Mouse (Mus musculus): ENCODE measurements at regions not wholly inside any gene's neighbourhood (a gene's known extent, or its start where the extent isn't known, plus 50 kb on each side); places are given as distances from the start of the nearest gene placed in this dataset.

- DNase-seq, result no peak
Measured at GRCm38 (mm10) chr14:66479181-66479580, 470.2 kb upstream of the Gulo start.

- no peak for DNase-seq
Measured at GRCm38 (mm10) chr14:66478562-66478961, 469.6 kb upstream of the Gulo start.

GRCm38 (mm10) chr14:66475026-66475425, 466.0 kb upstream of the Gulo start:
- DNase-seq, result peak; percentile 75

- DNase-seq, result no peak
Measured at GRCm38 (mm10) chr14:66473251-66473550, 464.2 kb upstream of the Gulo start.

GRCm38 (mm10) chr14:66472537-66473250, 463.7 kb upstream of the Gulo start:
- no peak for DNase-seq

- DNase-seq, result no peak
Measured at GRCm38 (mm10) chr14:66462081-66462480, 453.1 kb upstream of the Gulo start.

- no peak for DNase-seq
Measured at GRCm38 (mm10) chr14:66460795-66461194, 451.8 kb upstream of the Gulo start.

DNA sequence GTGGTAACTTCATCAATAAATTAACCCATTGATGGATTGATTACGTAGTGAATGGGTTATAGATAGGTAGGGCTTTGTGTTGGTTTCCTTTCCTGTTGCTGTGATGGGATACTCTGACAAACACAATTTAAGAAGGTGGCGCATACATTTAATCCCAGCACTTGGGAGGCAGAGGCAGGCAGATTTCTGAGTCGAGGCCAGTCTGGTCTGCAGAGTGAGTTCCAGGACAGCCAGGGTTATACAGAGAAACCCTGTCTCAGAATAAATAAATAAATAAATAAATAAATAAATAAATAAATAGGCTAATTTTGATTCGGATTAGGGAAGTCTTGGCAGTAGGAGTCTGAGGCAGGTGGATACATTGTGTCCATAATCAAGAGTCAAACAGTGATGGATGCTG, 449.7 kb upstream of the Gulo start:
- DNase-seq, result no peak

GRCm38 (mm10) chr14:66457300-66457699, 448.3 kb upstream of the Gulo start:
- DNase-seq, result no peak

DNA sequence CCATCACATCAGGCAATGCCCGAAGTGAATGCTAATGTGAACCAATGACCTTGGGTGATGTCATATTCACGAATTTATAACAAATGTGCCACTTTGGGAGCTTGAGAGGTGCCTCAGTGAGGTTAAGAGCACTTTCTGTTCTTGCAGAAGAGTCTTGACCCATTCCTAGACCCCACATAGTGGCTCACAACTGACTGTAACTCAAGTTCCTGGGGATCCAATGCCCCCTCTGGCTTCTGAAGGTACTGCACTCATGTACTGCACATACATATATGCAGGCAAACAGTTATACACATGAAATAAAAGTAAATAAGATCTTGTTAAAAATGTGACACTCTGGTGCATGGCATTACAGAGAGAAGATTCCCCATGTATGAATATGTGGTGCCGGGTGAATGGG, 443.8 kb upstream of the Gulo start:
- DNase-seq, result no peak

DNA sequence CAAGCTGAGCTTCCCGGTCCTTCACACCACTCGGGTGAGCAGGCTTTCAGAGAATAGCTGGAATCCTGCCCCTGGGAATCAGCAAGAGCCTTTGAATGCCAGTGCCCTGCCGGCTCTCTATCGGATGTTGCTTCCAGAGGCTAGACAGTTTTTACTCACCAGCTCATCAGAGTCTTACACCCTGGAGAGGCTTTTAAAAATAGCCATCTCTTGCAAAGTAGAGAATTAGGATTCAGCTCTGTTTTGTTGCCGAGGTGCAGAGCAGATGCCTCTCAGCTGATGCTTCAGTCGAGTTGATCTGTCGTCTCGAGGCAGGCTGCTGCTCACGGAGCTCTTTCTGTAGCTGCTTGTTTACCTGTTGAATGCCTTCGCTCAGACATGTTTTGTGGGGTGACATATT, 441.3 kb upstream of the Gulo start:
- DNase-seq, result peak; percentile 16

- DNase-seq, result no peak
Measured at GRCm38 (mm10) chr14:66442576-66442975, 433.6 kb upstream of the Gulo start.

DNA sequence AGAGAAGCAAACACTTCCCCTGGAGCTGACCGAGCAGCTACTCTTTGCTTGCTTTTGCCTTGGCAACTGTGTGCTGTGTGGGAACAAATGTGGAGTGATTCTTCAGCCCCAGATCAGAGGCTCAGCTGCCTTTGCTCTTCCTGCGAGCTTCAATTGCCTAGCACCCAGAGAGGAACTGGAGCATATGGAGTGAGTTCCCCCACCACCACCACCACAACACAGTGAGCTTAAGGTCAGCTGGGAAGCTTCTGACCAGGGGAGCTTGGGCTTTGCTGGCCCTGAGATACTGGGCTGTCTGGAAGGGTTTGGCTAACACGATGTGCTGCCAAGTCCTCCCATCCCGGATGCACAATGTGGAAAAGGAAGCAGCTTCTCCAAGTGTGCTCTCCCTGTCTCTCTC, 432.8 kb upstream of the Gulo start:
- DNase-seq, result peak; percentile 71

GRCm38 (mm10) chr14:66438572-66438971, 429.6 kb upstream of the Gulo start:
- no peak for DNase-seq

- DNase-seq, result no peak
Measured at GRCm38 (mm10) chr14:66438001-66438400, 429.0 kb upstream of the Gulo start.

DNA sequence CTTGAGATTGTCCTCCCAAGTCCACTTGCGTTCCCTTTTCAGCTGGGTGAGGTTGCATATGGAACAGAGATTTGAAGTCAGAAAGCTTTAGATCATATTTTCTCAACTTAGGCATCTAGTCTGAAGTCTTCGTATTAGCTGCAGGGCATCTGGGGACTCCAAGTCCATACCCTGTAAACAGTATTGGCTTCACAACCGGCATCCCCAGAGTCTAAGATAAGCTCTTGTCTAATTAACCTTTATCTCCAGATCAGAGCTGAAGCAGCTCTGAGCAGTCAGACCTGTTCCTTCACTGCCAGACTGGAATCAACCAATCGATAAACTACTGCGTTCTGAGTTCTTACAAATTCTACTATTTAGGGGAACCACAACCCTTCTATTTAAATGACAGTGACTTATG, 422.6 kb upstream of the Gulo start:
- no peak for DNase-seq

GRCm38 (mm10) chr14:66424141-66424540, 415.1 kb upstream of the Gulo start:
- DNase-seq, result no peak

All from lung, postnatal 10 days (tissue).